Mouse (Mus musculus) heart, postnatal 0 days (tissue): ENCODE results near the gene Rcc1l.

Experiments
- CTCF ChIP-seq: IDR thresholded peaks from 2 replicates; pipeline ENCODE4 v1.5.1; 2016; ENCODE audit warnings: antibody characterized with exemption, control low read depth, low read depth
- EP300 ChIP-seq: IDR thresholded peaks from 2 replicates; pipeline ENCODE4 v1.6.1; 2016; ENCODE audit warnings: antibody characterized with exemption, low read depth

DNA sequence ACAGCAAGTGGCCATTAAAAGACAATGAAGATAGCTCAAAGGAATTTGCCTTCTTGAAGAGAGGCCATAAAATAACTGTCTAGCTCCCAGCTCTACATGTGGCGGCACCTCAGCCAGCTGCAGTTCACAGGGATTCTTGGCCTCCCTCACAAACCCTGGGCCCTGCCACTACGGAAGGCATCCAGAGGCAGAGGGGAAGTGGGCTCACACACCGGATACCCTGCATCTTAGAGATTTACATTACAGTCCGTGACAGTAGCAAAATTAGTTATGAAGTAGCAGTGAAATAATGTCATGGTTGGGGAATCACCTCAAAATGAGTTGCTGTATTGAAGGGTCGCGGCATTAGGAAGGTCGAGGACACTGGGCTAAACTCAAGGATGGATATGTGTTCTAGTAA, 12.0 kb upstream of the Rcc1l start:
- no peak for TF ChIP-seq EP300
- no peak for TF ChIP-seq CTCF
